Mouse (Mus musculus): ENCODE data around the gene Sec24a. TPM values are rescaled to one million over a fixed set of nuclear protein-coding genes. Genes with fewer than 3 reads are reported as not detected.

Gene Sec24a
- 15.9 and 16.7 TPM in 2 replicates for total RNA-seq (2014; rRNA removed)
- 10.5 and 12.5 TPM in 2 replicates for polyA plus RNA-seq (2015; fragmentation: Nextera tagmentation; extraction: Ambion mirVana)

- TF ChIP-seq CTCF (IDR thresholded peaks at IDR 0.05) = peak; percentile 49
- no peaks in the 10 kb centered on the region for H3K36me3 ChIP-seq (ENCODE audit: insufficient read depth, low read length)
- H3K27me3 ChIP-seq (ENCODE audit: insufficient read depth, low read length) = 0 out of 2 replicates have a peak, but pooled peaks cover 3% of the 10 kb centered on the region
- peak within 1 kb of the TSS; percentile 18; the same call in 1 of the 2 replicates for H3K27ac ChIP-seq (ENCODE audit: low read depth, low read length)
- H3K4me1 ChIP-seq (ENCODE audit: insufficient read depth, low read length) = 0 out of 2 replicates have a peak, but pooled peaks cover 2% of the 10 kb centered on the region
- peak within 1 kb of the TSS; percentile 97 for H3K4me3 ChIP-seq (ENCODE audit: low read depth, low read length)
- peak; percentile 90 for ATAC-seq (ENCODE audit: low FRiP score)
- peak; percentile 80 for DNase-seq (ENCODE audit: low spot score)
- no peaks in the 10 kb centered on the region for H3K9me3 ChIP-seq (ENCODE audit: low read length)
- under 1% methylated on average over 30 of the region's 30 CpGs for WGBS
- H3K9ac ChIP-seq (replicated peaks; ENCODE audit: low read length, poor library complexity, severe bottlenecking) = peak within 1 kb of the TSS; percentile 93
- peak within 1 kb of the TSS; percentile 96 for H3K4me2 ChIP-seq (ENCODE audit: low read depth, low read length, poor library complexity, severe bottlenecking)
Measured at GRCm38 (mm10) chr11:51763213-51763907, at the start of gene Sec24a, which contains the start of gene Sar1b. Gene Sec24a, minus strand, starts transcription at chr11:51763634. Gene Sar1b, plus strand, starts transcription at chr11:51763687.

GRCm38 (mm10) chr11:51812022-51812546 is 48.6 kb upstream of the Sec24a start:
- no peak overlapping the region for H3K9ac ChIP-seq (replicated peaks; ENCODE audit: low read length, poor library complexity, severe bottlenecking)
- no peak for TF ChIP-seq CTCF (IDR thresholded peaks at IDR 0.05)
- H3K4me2 ChIP-seq (ENCODE audit: low read depth, low read length, poor library complexity, severe bottlenecking) = no peak overlapping the region
- no peaks in the 10 kb centered on the region for H3K4me1 ChIP-seq (ENCODE audit: insufficient read depth, low read length)
- 93% methylated on average over 8 of the region's 8 CpGs for WGBS
- H3K36me3 ChIP-seq (ENCODE audit: insufficient read depth, low read length) = no peaks in the 10 kb centered on the region
- no peak for DNase-seq (ENCODE audit: low spot score)
- no peaks in the 10 kb centered on the region for H3K9me3 ChIP-seq (ENCODE audit: low read length)
- no peaks in the 10 kb centered on the region for H3K27me3 ChIP-seq (ENCODE audit: insufficient read depth, low read length)
- no peak overlapping the region for H3K4me3 ChIP-seq (ENCODE audit: low read depth, low read length)
- ATAC-seq (ENCODE audit: low FRiP score) = no peak
- H3K27ac ChIP-seq (ENCODE audit: low read depth, low read length) = no peak overlapping the region

GRCm38 (mm10) chr11:51811230-51811629 is 47.8 kb upstream of the Sec24a start:
- no peaks in the 10 kb centered on the region for H3K27me3 ChIP-seq (ENCODE audit: insufficient read depth, low read length)
- ATAC-seq (ENCODE audit: low FRiP score) = no peak
- no peaks in the 10 kb centered on the region for H3K36me3 ChIP-seq (ENCODE audit: insufficient read depth, low read length)
- no peak overlapping the region for H3K9ac ChIP-seq (replicated peaks; ENCODE audit: low read length, poor library complexity, severe bottlenecking)
- no peak for DNase-seq (ENCODE audit: low spot score)
- no peak overlapping the region for H3K27ac ChIP-seq (ENCODE audit: low read depth, low read length)
- H3K4me1 ChIP-seq (ENCODE audit: insufficient read depth, low read length) = no peaks in the 10 kb centered on the region
- TF ChIP-seq CTCF (IDR thresholded peaks at IDR 0.05) = peak; percentile 40
- H3K9me3 ChIP-seq (ENCODE audit: low read length) = no peaks in the 10 kb centered on the region
- WGBS = 85% methylated on average over 4 of the region's 4 CpGs
- H3K4me2 ChIP-seq (ENCODE audit: low read depth, low read length, poor library complexity, severe bottlenecking) = no peak overlapping the region
- H3K4me3 ChIP-seq (ENCODE audit: low read depth, low read length) = no peak overlapping the region

GRCm38 (mm10) chr11:51809632-51810224 is 46.3 kb upstream of the Sec24a start:
- no peak overlapping the region for H3K4me2 ChIP-seq (ENCODE audit: low read depth, low read length, poor library complexity, severe bottlenecking)
- DNase-seq (ENCODE audit: low spot score) = peak; percentile 70
- no peaks in the 10 kb centered on the region for H3K36me3 ChIP-seq (ENCODE audit: insufficient read depth, low read length)
- no peak for ATAC-seq (ENCODE audit: low FRiP score)
- TF ChIP-seq CTCF (IDR thresholded peaks at IDR 0.05) = peak; percentile 24; the same call in 1 of the 2 replicates
- H3K27ac ChIP-seq (ENCODE audit: low read depth, low read length) = no peak overlapping the region
- no peak overlapping the region for H3K4me3 ChIP-seq (ENCODE audit: low read depth, low read length)
- H3K4me1 ChIP-seq (ENCODE audit: insufficient read depth, low read length) = no peaks in the 10 kb centered on the region
- 62% methylated on average over 6 of the region's 6 CpGs for whole genome bisulfite sequencing
- no peaks in the 10 kb centered on the region for H3K9me3 ChIP-seq (ENCODE audit: low read length)
- no peak overlapping the region for H3K9ac ChIP-seq (replicated peaks; ENCODE audit: low read length, poor library complexity, severe bottlenecking)
- H3K27me3 ChIP-seq (ENCODE audit: insufficient read depth, low read length) = no peaks in the 10 kb centered on the region

GRCm38 (mm10) chr11:51807108-51807879 is 43.9 kb upstream of the Sec24a start:
- no peak for TF ChIP-seq CTCF (IDR thresholded peaks at IDR 0.05)
- no peaks in the 10 kb centered on the region for H3K9me3 ChIP-seq (ENCODE audit: low read length)
- no peak for ATAC-seq (ENCODE audit: low FRiP score)
- H3K4me2 ChIP-seq (ENCODE audit: low read depth, low read length, poor library complexity, severe bottlenecking) = no peak overlapping the region
- no peak overlapping the region for H3K27ac ChIP-seq (ENCODE audit: low read depth, low read length)
- H3K4me3 ChIP-seq (ENCODE audit: low read depth, low read length) = no peak overlapping the region
- no peaks in the 10 kb centered on the region for H3K4me1 ChIP-seq (ENCODE audit: insufficient read depth, low read length)
- WGBS = 60% methylated on average over 13 of the region's 13 CpGs
- H3K36me3 ChIP-seq (ENCODE audit: insufficient read depth, low read length) = no peaks in the 10 kb centered on the region
- H3K9ac ChIP-seq (replicated peaks; ENCODE audit: low read length, poor library complexity, severe bottlenecking) = no peak overlapping the region
- H3K27me3 ChIP-seq (ENCODE audit: insufficient read depth, low read length) = no peaks in the 10 kb centered on the region
- DNase-seq (ENCODE audit: low spot score) = no peak

Data from midbrain, postnatal 0 days (tissue).